Mouse (Mus musculus): ENCODE measurements around the gene Riok1.

DNA sequence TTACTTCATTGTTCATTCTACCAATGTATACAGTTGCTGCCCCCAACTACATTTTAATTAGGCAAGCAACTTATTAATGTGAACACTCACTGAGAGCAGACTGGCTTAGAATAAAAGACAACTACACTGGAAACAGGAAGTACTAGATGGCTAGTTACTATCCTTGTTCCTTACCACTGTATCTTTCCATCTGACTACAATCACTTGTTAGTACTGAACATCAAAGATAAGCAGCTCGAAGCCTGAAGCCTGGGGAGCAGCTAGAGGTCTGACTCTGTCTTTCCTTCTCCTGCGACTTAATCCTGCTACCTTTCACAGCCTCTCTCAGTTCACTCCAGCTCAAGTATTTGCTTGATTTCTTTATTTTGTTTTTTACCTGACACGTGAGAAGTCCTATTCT lies 18.0 kb upstream of the Riok1 start:
- TF ChIP-seq CTCF (IDR thresholded peaks at IDR 0.05) (no peak), POLR2A (IDR thresholded peaks at IDR 0.05; ENCODE audit: insufficient read depth, low read depth, low read length) (no peak)
